Mouse (Mus musculus): ENCODE data around the gene Cemip2. TPM values are rescaled to one million over a fixed set of nuclear protein-coding genes. Genes with fewer than 3 reads are reported as not detected.
A peak's percentile ranks its signal among the peaks of the same experiment; 100 is the strongest.

Gene Cemip2
- polyA plus RNA-seq, 1 experiment from 2014 or later, result 37.6 TPM

DNA sequence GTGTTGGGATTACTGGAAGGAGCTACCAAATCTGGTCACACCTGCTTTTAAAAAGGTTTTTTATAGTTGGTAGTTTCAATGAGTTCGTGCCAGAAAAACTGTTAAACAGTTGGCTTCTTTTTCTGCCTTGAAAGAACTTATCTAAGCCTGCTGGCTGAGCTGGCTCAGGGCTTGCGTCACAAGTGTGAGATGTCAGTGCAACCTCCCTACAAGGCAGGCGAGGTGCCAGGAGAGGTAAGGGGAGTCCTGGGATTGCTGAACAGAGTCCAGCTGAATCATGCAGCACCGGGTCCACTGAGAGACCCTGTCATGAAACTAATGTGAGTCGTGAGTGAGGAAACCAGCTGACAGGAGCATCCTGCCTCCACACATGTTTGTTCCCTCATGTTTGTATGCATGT, 41.4 kb downstream of the Cemip2 start:
- H3K27ac ChIP-seq (ENCODE audit: low read length), result no peak overlapping the region
- H3K4me3 ChIP-seq (replicated peaks; ENCODE audit: low read length), result no peak overlapping the region
- ATAC-seq, result no peak
- no peak overlapping the region for H3K9ac ChIP-seq (replicated peaks; ENCODE audit: low read depth, low read length)
- H3K36me3 ChIP-seq (ENCODE audit: control insufficient read depth, insufficient read depth), result peaks cover 26% of the 10 kb centered on the region
- H3K4me2 ChIP-seq (ENCODE audit: low read length), result no peak overlapping the region
- no peaks in the 10 kb centered on the region for H3K27me3 ChIP-seq (replicated peaks; ENCODE audit: control insufficient read depth, insufficient read depth, low read length)
- WGBS, result 56% methylated on average over 5 of the region's 5 CpGs
- no peaks in the 10 kb centered on the region for H3K4me1 ChIP-seq (replicated peaks; ENCODE audit: control insufficient read depth, insufficient read depth, low read length)
- H3K9me3 ChIP-seq (ENCODE audit: control insufficient read depth, low read length), result no peaks in the 10 kb centered on the region

DNA sequence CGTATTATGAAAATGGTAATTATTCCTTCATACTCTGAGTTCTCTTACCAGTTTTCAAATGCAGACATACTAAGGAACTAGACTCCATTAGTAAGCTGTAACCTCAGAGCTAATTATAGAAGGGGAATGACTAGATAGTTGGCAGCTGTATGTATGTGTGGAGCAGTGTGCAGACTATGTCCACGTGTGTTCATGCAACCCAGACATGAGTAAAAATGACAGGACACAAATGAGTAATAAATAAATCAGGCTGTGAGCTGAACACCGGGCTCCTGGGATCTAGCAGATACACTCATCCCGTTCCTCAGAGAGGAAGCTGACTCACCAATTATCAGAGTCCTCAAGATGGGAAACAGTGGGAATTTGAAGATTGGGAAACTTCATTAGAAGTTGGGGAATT, 42.0 kb downstream of the Cemip2 start:
- Histone ChIP-seq H3K9me3 (ENCODE audit: control insufficient read depth, low read length) (no peaks in the 10 kb centered on the region), H3K4me1 (replicated peaks; ENCODE audit: control insufficient read depth, insufficient read depth, low read length) (no peaks in the 10 kb centered on the region), H3K4me2 (ENCODE audit: low read length) (no peak overlapping the region), H3K9ac (replicated peaks; ENCODE audit: low read depth, low read length) (no peak overlapping the region), H3K36me3 (ENCODE audit: control insufficient read depth, insufficient read depth) (peaks cover 26% of the 10 kb centered on the region), H3K27me3 (replicated peaks; ENCODE audit: control insufficient read depth, insufficient read depth, low read length) (no peaks in the 10 kb centered on the region), H3K4me3 (replicated peaks; ENCODE audit: low read length) (no peak overlapping the region), H3K27ac (ENCODE audit: low read length) (no peak overlapping the region)
- WGBS, result 82% methylated on average over 4 of the region's 4 CpGs
- ATAC-seq, result no peak

DNA sequence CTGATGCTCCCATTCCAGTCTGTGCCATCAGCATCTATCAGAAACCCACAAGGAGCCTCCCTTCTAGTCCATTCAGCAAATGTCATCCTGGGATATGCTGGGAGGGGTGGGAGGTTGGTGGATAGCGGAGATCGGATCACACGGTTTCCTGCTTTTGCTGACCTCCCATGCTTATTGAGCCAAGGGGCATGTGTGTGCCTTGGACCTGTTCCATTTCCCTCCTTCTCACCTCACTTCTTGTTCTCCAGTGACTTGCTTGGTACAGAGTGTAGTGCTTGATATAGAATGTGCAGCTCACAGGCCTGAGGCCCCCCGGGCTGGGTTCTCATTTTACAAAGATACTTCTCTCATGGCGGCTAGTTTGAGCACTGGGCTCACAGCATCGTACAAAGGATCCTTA, 43.7 kb downstream of the Cemip2 start:
- H3K27ac ChIP-seq (ENCODE audit: low read length), result no peak overlapping the region
- no peaks in the 10 kb centered on the region for H3K9me3 ChIP-seq (ENCODE audit: control insufficient read depth, low read length)
- H3K9ac ChIP-seq (replicated peaks; ENCODE audit: low read depth, low read length), result no peak overlapping the region
- H3K36me3 ChIP-seq (ENCODE audit: control insufficient read depth, insufficient read depth), result peaks cover 20% of the 10 kb centered on the region
- no peak overlapping the region for H3K4me3 ChIP-seq (replicated peaks; ENCODE audit: low read length)
- ATAC-seq, result no peak
- no peaks in the 10 kb centered on the region for H3K4me1 ChIP-seq (replicated peaks; ENCODE audit: control insufficient read depth, insufficient read depth, low read length)
- H3K4me2 ChIP-seq (ENCODE audit: low read length), result no peak overlapping the region
- WGBS, result 82% methylated on average over 6 of the region's 6 CpGs
- H3K27me3 ChIP-seq (replicated peaks; ENCODE audit: control insufficient read depth, insufficient read depth, low read length), result no peaks in the 10 kb centered on the region

DNA sequence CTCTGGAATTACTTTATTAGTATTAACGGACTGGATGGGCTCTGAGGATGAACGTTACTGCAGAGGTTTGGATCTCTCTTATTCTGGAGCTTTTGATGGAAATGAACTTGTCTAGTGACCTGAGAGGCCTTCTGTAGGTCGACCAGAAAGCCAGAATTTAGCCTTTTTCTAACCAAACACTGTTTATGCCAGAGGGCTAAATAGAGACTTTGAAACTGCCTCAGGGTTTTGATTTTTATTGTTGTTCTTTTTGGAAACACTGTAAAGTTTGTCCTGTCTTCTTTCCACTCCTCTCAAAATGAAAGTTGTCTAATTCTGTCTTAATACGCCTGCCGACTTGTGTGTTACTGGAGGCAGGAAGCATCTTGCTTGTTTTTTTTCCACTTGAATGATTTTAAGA, 46.0 kb downstream of the Cemip2 start:
- Histone ChIP-seq H3K4me2 (ENCODE audit: low read length) (no peak overlapping the region), H3K9ac (replicated peaks; ENCODE audit: low read depth, low read length) (no peak overlapping the region), H3K36me3 (ENCODE audit: control insufficient read depth, insufficient read depth) (peaks cover 18% of the 10 kb centered on the region), H3K9me3 (ENCODE audit: control insufficient read depth, low read length) (no peaks in the 10 kb centered on the region), H3K27ac (ENCODE audit: low read length) (no peak overlapping the region), H3K4me3 (replicated peaks; ENCODE audit: low read length) (no peak overlapping the region), H3K27me3 (replicated peaks; ENCODE audit: control insufficient read depth, insufficient read depth, low read length) (no peaks in the 10 kb centered on the region), H3K4me1 (replicated peaks; ENCODE audit: control insufficient read depth, insufficient read depth, low read length) (no peaks in the 10 kb centered on the region)
- WGBS, result 93% methylated on average over 5 of the region's 5 CpGs
- ATAC-seq, result no peak

DNA sequence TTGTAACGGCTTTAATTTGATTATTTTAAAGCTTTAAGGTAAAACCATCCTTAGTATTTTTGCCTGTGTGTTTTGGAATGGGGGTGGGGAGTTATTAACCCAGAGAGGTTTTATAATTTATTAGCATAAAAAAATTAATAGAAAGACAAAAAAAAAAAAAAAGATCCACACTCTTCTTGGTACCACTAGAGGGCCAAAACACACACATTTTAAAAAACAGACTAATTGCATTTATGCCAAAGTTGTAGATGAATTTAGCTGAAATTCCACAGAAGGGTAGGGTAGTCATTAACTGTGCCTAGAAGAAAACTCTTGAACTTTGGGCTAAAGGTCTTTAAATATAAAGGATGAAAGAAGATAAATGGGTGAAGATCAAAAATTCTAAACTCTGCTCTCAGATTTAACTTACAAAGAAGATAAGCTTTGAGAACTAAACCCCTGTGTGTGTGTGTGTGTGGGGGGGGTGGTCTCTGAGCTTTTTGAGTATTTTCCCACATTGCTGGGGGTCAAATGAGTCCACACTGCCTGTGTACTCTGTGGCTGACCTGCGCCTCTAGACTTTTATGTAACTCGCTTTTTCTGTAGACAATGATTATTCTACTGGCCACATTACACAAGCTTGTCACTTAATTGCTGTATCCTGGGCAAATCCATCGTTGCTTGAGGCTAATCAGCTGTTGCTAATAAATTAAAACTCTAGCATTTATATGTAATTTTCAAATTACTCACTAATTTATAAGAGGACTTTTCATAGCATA, 47.2 kb downstream of the Cemip2 start:
- H3K4me2 ChIP-seq (ENCODE audit: low read length), result no peak overlapping the region
- WGBS, result 79% methylated on average over 4 of the region's 4 CpGs
- H3K27ac ChIP-seq (ENCODE audit: low read length), result no peak overlapping the region
- H3K4me3 ChIP-seq (replicated peaks; ENCODE audit: low read length), result no peak overlapping the region
- H3K9ac ChIP-seq (replicated peaks; ENCODE audit: low read depth, low read length), result no peak overlapping the region
- H3K27me3 ChIP-seq (replicated peaks; ENCODE audit: control insufficient read depth, insufficient read depth, low read length), result no peaks in the 10 kb centered on the region
- H3K9me3 ChIP-seq (ENCODE audit: control insufficient read depth, low read length), result no peaks in the 10 kb centered on the region
- no peak for ATAC-seq
- no peaks in the 10 kb centered on the region for H3K4me1 ChIP-seq (replicated peaks; ENCODE audit: control insufficient read depth, insufficient read depth, low read length)
- H3K36me3 ChIP-seq (ENCODE audit: control insufficient read depth, insufficient read depth), result peaks cover 28% of the 10 kb centered on the region

DNA sequence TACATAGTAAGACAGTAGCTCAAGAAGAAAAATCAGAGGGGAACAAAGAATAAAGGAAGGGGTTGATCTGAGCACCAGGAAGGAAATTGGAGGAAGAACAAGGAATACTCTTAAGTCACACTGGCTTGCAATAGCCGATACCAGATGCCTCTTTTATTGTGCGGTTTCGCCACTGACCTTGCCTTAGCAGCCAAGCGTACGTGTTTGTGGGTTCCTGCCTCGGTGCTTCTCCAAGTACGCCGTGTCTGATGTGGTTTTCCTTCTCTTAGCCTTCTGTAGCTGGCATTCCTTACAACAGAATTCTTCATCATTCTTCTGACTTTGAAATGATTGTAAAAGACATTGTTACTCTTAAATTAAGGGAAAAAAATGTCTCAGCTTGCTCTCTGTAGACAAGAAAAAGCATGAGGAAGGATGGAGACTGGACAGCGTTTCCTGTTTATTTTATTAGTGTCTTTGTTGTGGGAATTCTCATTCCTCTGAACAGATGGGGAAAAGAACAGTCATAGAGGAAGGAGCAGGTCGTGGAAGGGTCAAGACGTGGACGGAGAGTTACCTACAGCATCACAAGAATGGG, 55.4 kb downstream of the Cemip2 start:
- ATAC-seq, result no peak
- WGBS, result 90% methylated on average over 12 of the region's 12 CpGs

DNA sequence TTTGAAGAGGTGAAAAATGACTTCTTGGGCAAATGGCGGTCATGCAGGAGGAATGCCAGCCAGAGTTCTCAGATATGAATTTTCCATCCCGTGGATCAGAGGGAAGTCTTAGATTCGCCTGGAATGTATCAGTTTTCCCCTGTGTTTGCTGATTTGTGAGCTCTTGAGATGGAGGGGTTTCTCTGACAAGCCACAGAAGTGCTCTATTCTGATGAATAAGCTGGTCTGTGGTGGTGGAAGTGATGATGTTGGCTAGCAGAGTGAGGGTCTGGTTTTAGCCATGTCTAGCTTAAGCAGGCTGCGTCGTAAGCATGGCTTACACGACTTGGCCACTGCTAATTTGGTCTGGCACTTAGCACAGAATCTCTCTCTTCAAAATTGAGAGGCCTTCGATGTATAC, 56.8 kb downstream of the Cemip2 start:
- Histone ChIP-seq H3K36me3 (ENCODE audit: control insufficient read depth, insufficient read depth) (peaks cover 42% of the 10 kb centered on the region), H3K9me3 (ENCODE audit: control insufficient read depth, low read length) (no peaks in the 10 kb centered on the region), H3K27me3 (replicated peaks; ENCODE audit: control insufficient read depth, insufficient read depth, low read length) (no peaks in the 10 kb centered on the region), H3K4me2 (ENCODE audit: low read length) (no peak overlapping the region), H3K9ac (replicated peaks; ENCODE audit: low read depth, low read length) (no peak overlapping the region), H3K27ac (ENCODE audit: low read length) (no peak overlapping the region), H3K4me3 (replicated peaks; ENCODE audit: low read length) (no peak overlapping the region), H3K4me1 (replicated peaks; ENCODE audit: control insufficient read depth, insufficient read depth, low read length) (no peaks in the 10 kb centered on the region)
- no peak for ATAC-seq
- 94% methylated on average over 7 of the region's 7 CpGs for WGBS

More for the DNA sequence above, 55.4 kb downstream of the Cemip2 start:
- Histone ChIP-seq H3K4me3 (replicated peaks; ENCODE audit: low read length) (no peak overlapping the region), H3K9ac (replicated peaks; ENCODE audit: low read depth, low read length) (no peak overlapping the region), H3K9me3 (ENCODE audit: control insufficient read depth, low read length) (no peaks in the 10 kb centered on the region), H3K36me3 (ENCODE audit: control insufficient read depth, insufficient read depth) (peaks cover 48% of the 10 kb centered on the region), H3K27ac (ENCODE audit: low read length) (peak overlapping the region; percentile 7; the same call in 1 of the 2 replicates), H3K4me1 (replicated peaks; ENCODE audit: control insufficient read depth, insufficient read depth, low read length) (no peaks in the 10 kb centered on the region), H3K27me3 (replicated peaks; ENCODE audit: control insufficient read depth, insufficient read depth, low read length) (no peaks in the 10 kb centered on the region), H3K4me2 (ENCODE audit: low read length) (no peak overlapping the region)

DNA sequence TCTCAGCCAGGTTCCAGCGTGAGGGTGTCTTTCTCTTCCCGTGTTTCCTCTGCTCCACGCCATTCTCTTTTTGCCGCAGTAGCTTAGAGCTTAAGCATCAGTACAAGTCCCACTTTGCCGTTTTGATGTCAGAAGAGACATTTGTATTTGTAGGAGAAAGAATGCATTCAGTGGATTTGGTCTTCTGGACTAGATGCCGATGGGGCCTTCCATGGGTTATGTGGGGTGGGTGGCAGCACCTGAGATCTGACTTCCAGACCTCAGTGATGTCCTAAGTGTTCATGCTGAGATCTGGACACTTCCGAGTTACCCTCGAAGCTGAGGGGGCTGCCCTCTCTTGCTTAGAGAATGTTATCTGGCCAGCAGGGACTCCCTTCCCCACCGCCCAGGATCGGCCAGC, 72.6 kb downstream of the Cemip2 start:
- 94% methylated on average over 10 of the region's 10 CpGs for WGBS
- H3K27me3 ChIP-seq (replicated peaks; ENCODE audit: control insufficient read depth, insufficient read depth, low read length), result no peaks in the 10 kb centered on the region
- no peaks in the 10 kb centered on the region for H3K9me3 ChIP-seq (ENCODE audit: control insufficient read depth, low read length)
- H3K9ac ChIP-seq (replicated peaks; ENCODE audit: low read depth, low read length), result no peak overlapping the region
- H3K4me1 ChIP-seq (replicated peaks; ENCODE audit: control insufficient read depth, insufficient read depth, low read length), result no peaks in the 10 kb centered on the region
- no peak overlapping the region for H3K27ac ChIP-seq (ENCODE audit: low read length)
- H3K36me3 ChIP-seq (ENCODE audit: control insufficient read depth, insufficient read depth), result peaks cover 55% of the 10 kb centered on the region
- ATAC-seq, result no peak
- H3K4me3 ChIP-seq (replicated peaks; ENCODE audit: low read length), result no peak overlapping the region
- no peak overlapping the region for H3K4me2 ChIP-seq (ENCODE audit: low read length)

DNA sequence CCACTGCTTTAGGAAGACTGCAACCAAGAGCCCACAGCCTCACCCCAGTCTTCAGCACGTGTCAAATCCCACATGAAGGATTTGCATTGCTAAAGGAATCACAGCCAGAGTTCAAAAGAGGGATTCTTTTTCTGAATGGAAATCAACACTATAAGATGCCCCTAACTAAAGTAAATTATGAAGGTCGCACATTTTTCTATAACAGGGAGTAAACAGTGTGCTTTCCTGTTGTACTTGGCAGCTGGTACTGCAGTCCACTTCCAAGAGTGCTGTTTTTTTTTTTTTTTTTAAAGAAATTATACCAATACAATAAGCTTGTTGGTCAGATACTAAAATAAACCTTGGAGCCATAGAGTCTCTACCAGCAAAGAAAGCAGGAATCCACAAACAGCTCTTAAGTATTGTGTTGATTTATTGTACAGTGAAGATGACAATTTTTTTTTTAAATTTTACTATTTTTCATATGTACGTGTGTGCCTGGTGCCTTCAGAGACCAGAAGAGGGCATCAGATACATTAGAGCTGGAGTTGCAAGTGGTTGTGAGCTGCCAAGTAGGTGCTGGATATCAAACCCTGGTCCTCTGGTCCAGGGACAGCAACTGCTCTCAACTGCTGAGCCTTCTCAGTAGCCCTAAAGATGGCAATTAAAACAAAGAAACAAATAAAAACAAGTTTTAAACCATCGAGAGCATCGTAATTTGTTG, 76.5 kb downstream of the Cemip2 start:
- Histone ChIP-seq H3K9ac (replicated peaks; ENCODE audit: low read depth, low read length) (no peak overlapping the region), H3K4me3 (replicated peaks; ENCODE audit: low read length) (no peak overlapping the region), H3K36me3 (ENCODE audit: control insufficient read depth, insufficient read depth) (peaks cover 50% of the 10 kb centered on the region), H3K4me1 (replicated peaks; ENCODE audit: control insufficient read depth, insufficient read depth, low read length) (no peaks in the 10 kb centered on the region), H3K9me3 (ENCODE audit: control insufficient read depth, low read length) (no peaks in the 10 kb centered on the region), H3K27me3 (replicated peaks; ENCODE audit: control insufficient read depth, insufficient read depth, low read length) (no peaks in the 10 kb centered on the region), H3K27ac (ENCODE audit: low read length) (no peak overlapping the region), H3K4me2 (ENCODE audit: low read length) (no peak overlapping the region)
- WGBS, result 92% methylated on average over 5 of the region's 5 CpGs
- no peak for ATAC-seq

Data from forebrain, embryonic 16.5 days (tissue).